ENCODE assay signal across 17 mouse cellular contexts in the genomic region with DNA sequence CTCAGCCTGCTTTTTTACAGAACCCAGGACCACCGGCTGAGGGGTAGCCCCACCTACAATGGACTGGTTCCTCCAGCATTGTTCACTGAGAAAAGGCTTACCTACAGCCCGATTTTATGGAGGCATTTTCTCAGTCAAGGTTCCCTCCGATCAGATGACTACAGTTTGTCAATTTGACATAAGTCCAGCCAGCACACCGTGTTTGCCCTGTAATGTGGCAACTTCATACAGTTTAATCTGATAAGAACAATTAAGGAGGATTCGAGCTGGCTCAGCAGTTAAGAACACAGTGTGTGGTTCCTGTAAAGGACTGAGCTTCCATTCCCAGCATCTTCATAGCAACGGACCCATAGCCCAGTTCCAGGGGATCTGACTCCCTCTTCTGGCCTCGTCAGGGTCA.
"Had no signal": no experiment of that assay in that cellular context is flagged by ENCODE, and none has a peak within 500 bp of the region (broad histone marks: within the 10 kb centered on the region; RNA-seq: fewer than 3 reads in every experiment).

No protein-coding gene starts in this region.

- H3K9me3 ChIP-seq: intestine, embryonic 15.5 days; limb, embryonic 12.5 days; limb, embryonic 15.5 days; liver, embryonic 13.5 days; midbrain, embryonic 15.5 days; neural tube, embryonic 12.5 days; neural tube, embryonic 15.5 days had no signal

- DNase-seq: kidney, adult 11 months; kidney, adult 8-10 months; kidney, postnatal 25 days; left cerebral cortex, postnatal 4 days; liver, embryonic 13.5 days; lung, adult 2 months; right cerebral cortex, adult 18-20 months; right cerebral cortex, postnatal 14 days; right cerebral cortex, postnatal 4 days; thymus, postnatal 25 days had no signal

- H3K27me3 ChIP-seq: intestine, embryonic 15.5 days; limb, embryonic 12.5 days; limb, embryonic 15.5 days; liver, embryonic 13.5 days; midbrain, embryonic 15.5 days; neural tube, embryonic 12.5 days; neural tube, embryonic 15.5 days had no signal

- H3K4me3 ChIP-seq: intestine, embryonic 15.5 days; limb, embryonic 12.5 days; limb, embryonic 15.5 days; liver, embryonic 13.5 days; megakaryocyte, embryonic 14.5 days; midbrain, embryonic 15.5 days; neural tube, embryonic 12.5 days; neural tube, embryonic 15.5 days had no signal

- H3K4me1 ChIP-seq: intestine, embryonic 15.5 days; limb, embryonic 12.5 days; liver, embryonic 13.5 days; megakaryocyte, embryonic 14.5 days; midbrain, embryonic 15.5 days; neural tube, embryonic 12.5 days; neural tube, embryonic 15.5 days had no signal

- H3K27ac ChIP-seq: intestine, embryonic 15.5 days; limb, embryonic 12.5 days; limb, embryonic 15.5 days; liver, embryonic 13.5 days; midbrain, embryonic 15.5 days; neural tube, embryonic 12.5 days; neural tube, embryonic 15.5 days had no signal

- H3K9ac ChIP-seq: intestine, embryonic 15.5 days; limb, embryonic 12.5 days; limb, embryonic 15.5 days; liver, embryonic 13.5 days; midbrain, embryonic 15.5 days; neural tube, embryonic 12.5 days; neural tube, embryonic 15.5 days had no signal

- H3K36me3 ChIP-seq: intestine, embryonic 15.5 days; limb, embryonic 12.5 days; limb, embryonic 15.5 days; liver, embryonic 13.5 days; midbrain, embryonic 15.5 days; neural tube, embryonic 12.5 days; neural tube, embryonic 15.5 days had no signal
